Mouse (Mus musculus): ENCODE data around the gene Yaf2. TPM values are rescaled to one million over a fixed set of nuclear protein-coding genes. Genes with fewer than 3 reads are reported as not detected.

Gene Yaf2
- polyA plus RNA-seq, 1 experiment: 73.4 TPM

- no peak for TF ChIP-seq CTCF (IDR thresholded peaks at IDR 0.05; ENCODE audit: borderline replicate concordance, extremely low read depth, insufficient read depth, insufficient read length)
- TF ChIP-seq POLR2A (IDR thresholded peaks at IDR 0.05; ENCODE audit: borderline replicate concordance, extremely low read depth, insufficient read depth, insufficient read length, poor library complexity, severe bottlenecking): no peak
- no peak for DNase-seq (ENCODE audit: low read depth)
Measured at GRCm38 (mm10) chr15:93266361-93266760, 70.4 kb downstream of the Yaf2 start.

- peak; percentile 52; the same call in 1 of the 2 replicates for TF ChIP-seq CTCF (IDR thresholded peaks at IDR 0.05; ENCODE audit: borderline replicate concordance, extremely low read depth, insufficient read depth, insufficient read length)
- TF ChIP-seq POLR2A (IDR thresholded peaks at IDR 0.05; ENCODE audit: borderline replicate concordance, extremely low read depth, insufficient read depth, insufficient read length, poor library complexity, severe bottlenecking): no peak
- DNase-seq (ENCODE audit: low read depth): peak; percentile 70
Measured at GRCm38 (mm10) chr15:93265728-93266127, 71.0 kb downstream of the Yaf2 start.

GRCm38 (mm10) chr15:93265231-93265630, 71.5 kb downstream of the Yaf2 start:
- no peak for DNase-seq (ENCODE audit: low read depth)
- no peak for TF ChIP-seq POLR2A (IDR thresholded peaks at IDR 0.05; ENCODE audit: borderline replicate concordance, extremely low read depth, insufficient read depth, insufficient read length, poor library complexity, severe bottlenecking)

- TF ChIP-seq POLR2A (IDR thresholded peaks at IDR 0.05; ENCODE audit: borderline replicate concordance, extremely low read depth, insufficient read depth, insufficient read length, poor library complexity, severe bottlenecking): no peak
- no peak for TF ChIP-seq CTCF (IDR thresholded peaks at IDR 0.05; ENCODE audit: borderline replicate concordance, extremely low read depth, insufficient read depth, insufficient read length)
- no peak for DNase-seq (ENCODE audit: low read depth)
Measured at GRCm38 (mm10) chr15:93264221-93264620, 72.5 kb downstream of the Yaf2 start.

GRCm38 (mm10) chr15:93263566-93263965, 73.2 kb downstream of the Yaf2 start:
- DNase-seq (ENCODE audit: low read depth): no peak
- TF ChIP-seq POLR2A (IDR thresholded peaks at IDR 0.05; ENCODE audit: borderline replicate concordance, extremely low read depth, insufficient read depth, insufficient read length, poor library complexity, severe bottlenecking) (no peak), CTCF (IDR thresholded peaks at IDR 0.05; ENCODE audit: borderline replicate concordance, extremely low read depth, insufficient read depth, insufficient read length) (no peak)

- TF ChIP-seq CTCF (IDR thresholded peaks at IDR 0.05; ENCODE audit: borderline replicate concordance, extremely low read depth, insufficient read depth, insufficient read length) (peak; percentile 38; the same call in 1 of the 2 replicates), POLR2A (IDR thresholded peaks at IDR 0.05; ENCODE audit: borderline replicate concordance, extremely low read depth, insufficient read depth, insufficient read length, poor library complexity, severe bottlenecking) (no peak)
- peak; percentile 28 for DNase-seq (ENCODE audit: low read depth)
Measured at GRCm38 (mm10) chr15:93262818-93263217, 73.9 kb downstream of the Yaf2 start.

- TF ChIP-seq CTCF (IDR thresholded peaks at IDR 0.05; ENCODE audit: borderline replicate concordance, extremely low read depth, insufficient read depth, insufficient read length) (no peak), POLR2A (IDR thresholded peaks at IDR 0.05; ENCODE audit: borderline replicate concordance, extremely low read depth, insufficient read depth, insufficient read length, poor library complexity, severe bottlenecking) (no peak)
- DNase-seq (ENCODE audit: low read depth): no peak
Measured at GRCm38 (mm10) chr15:93262274-93262673, 74.5 kb downstream of the Yaf2 start.

- no peak for DNase-seq (ENCODE audit: low read depth)
- TF ChIP-seq CTCF (IDR thresholded peaks at IDR 0.05; ENCODE audit: borderline replicate concordance, extremely low read depth, insufficient read depth, insufficient read length) (no peak), POLR2A (IDR thresholded peaks at IDR 0.05; ENCODE audit: borderline replicate concordance, extremely low read depth, insufficient read depth, insufficient read length, poor library complexity, severe bottlenecking) (no peak)
Measured at GRCm38 (mm10) chr15:93259933-93260332, 76.8 kb downstream of the Yaf2 start.

- DNase-seq (ENCODE audit: low read depth): no peak
- TF ChIP-seq CTCF (IDR thresholded peaks at IDR 0.05; ENCODE audit: borderline replicate concordance, extremely low read depth, insufficient read depth, insufficient read length) (no peak), POLR2A (IDR thresholded peaks at IDR 0.05; ENCODE audit: borderline replicate concordance, extremely low read depth, insufficient read depth, insufficient read length, poor library complexity, severe bottlenecking) (no peak)
Measured at GRCm38 (mm10) chr15:93255295-93255694, 81.4 kb downstream of the Yaf2 start.

- TF ChIP-seq POLR2A (IDR thresholded peaks at IDR 0.05; ENCODE audit: borderline replicate concordance, extremely low read depth, insufficient read depth, insufficient read length, poor library complexity, severe bottlenecking) (no peak), CTCF (IDR thresholded peaks at IDR 0.05; ENCODE audit: borderline replicate concordance, extremely low read depth, insufficient read depth, insufficient read length) (no peak)
- no peak for DNase-seq (ENCODE audit: low read depth)
Measured at GRCm38 (mm10) chr15:93253172-93253571, 83.6 kb downstream of the Yaf2 start.

- no peak for DNase-seq (ENCODE audit: low read depth)
- no peak for TF ChIP-seq POLR2A (IDR thresholded peaks at IDR 0.05; ENCODE audit: borderline replicate concordance, extremely low read depth, insufficient read depth, insufficient read length, poor library complexity, severe bottlenecking)
- TF ChIP-seq CTCF (IDR thresholded peaks at IDR 0.05; ENCODE audit: borderline replicate concordance, extremely low read depth, insufficient read depth, insufficient read length): no peak
Measured at GRCm38 (mm10) chr15:93252396-93252795, 84.3 kb downstream of the Yaf2 start.

- DNase-seq (ENCODE audit: low read depth): peak; percentile 52
- no peak for TF ChIP-seq POLR2A (IDR thresholded peaks at IDR 0.05; ENCODE audit: borderline replicate concordance, extremely low read depth, insufficient read depth, insufficient read length, poor library complexity, severe bottlenecking)
- TF ChIP-seq CTCF (IDR thresholded peaks at IDR 0.05; ENCODE audit: borderline replicate concordance, extremely low read depth, insufficient read depth, insufficient read length): peak; percentile 38; the same call in 1 of the 2 replicates
Measured at GRCm38 (mm10) chr15:93251553-93252250, 85.0 kb downstream of the Yaf2 start.
